Mouse (Mus musculus) adrenal gland, adult (tissue): Measurements from ENCODE around the gene Slc2a9.
A peak's percentile ranks its signal among the peaks of the same experiment; 100 is the strongest.

Source experiments
- DNase-seq, 2 experiments: peaks; one replicate each; pipeline ENCODE4 v3.0.0; 2022 to 2023; ENCODE audit warnings: low spot score in 1 of 2; ENCODE audit not compliant: inconsistent age in 2 of 2

Gene Slc2a9

DNA sequence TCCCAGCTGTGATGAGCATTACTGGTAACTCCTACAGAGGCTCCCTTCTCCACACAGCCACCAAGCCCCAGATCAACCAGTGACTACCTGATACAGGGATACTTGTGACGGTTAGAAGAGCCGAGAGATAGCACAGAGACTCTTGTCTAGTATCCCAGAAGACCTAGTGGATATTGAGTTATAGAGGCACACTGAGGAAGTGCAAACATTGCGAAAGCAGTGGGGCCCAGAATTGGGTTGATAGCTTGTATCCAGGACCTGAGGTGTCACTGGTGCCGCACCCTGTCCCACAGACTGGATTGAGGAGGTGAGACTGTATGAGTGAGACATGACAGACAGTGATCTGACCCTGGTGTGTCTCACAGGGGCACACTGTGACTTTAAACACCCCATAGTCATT lies at the start of gene Slc2a9:
Gene Slc2a9, minus strand, starts transcription at position 152 of the 400 bp plus-strand sequence.
- no peak for DNase-seq

DNA sequence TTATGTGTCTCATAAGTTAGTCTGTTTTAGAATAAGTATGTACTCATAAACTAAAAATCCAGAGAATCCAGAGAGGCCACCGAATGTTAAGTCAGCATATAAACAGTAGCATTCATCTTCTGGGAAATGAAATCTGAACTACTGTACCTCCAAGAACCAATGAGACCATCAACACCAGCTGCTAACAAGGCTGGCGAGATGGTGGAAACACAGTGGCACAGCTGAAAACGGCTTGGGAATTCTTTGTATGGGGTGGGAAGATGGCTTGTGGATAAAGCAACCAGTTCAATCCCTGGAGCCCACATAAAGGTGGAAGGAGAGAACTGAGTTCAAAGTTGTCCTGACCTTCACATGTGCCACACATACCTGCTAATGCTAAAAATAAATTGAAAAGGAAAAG lies 49.7 kb upstream of the Slc2a9 start:
- DNase-seq = no peak

DNA sequence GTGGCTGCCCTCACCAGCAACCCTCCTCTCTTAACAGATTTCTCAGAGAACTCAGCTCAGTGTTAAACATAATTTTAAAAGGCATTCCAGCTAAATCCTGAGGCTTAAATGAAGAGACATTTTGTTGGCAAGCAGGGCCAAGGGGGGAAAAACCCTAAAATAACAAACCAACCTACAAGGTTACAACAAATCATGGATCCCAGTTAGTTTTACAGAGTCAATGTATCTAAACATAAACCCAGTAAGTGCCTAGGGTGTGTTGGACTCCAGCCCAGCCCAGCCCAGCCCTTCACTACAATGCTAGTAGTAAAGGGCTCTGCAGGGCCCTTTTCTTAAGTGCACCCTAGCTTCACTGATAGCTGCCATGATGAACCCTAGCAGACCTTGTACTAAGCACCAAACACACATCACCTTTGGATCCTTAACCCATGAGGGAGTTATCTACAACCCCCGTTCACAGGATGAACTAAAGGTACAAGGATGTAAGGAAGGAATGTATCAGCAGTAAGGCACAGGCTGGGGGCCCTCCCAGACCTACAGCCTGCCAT lies 47.4 kb upstream of the Slc2a9 start:
- DNase-seq = no peak

DNA sequence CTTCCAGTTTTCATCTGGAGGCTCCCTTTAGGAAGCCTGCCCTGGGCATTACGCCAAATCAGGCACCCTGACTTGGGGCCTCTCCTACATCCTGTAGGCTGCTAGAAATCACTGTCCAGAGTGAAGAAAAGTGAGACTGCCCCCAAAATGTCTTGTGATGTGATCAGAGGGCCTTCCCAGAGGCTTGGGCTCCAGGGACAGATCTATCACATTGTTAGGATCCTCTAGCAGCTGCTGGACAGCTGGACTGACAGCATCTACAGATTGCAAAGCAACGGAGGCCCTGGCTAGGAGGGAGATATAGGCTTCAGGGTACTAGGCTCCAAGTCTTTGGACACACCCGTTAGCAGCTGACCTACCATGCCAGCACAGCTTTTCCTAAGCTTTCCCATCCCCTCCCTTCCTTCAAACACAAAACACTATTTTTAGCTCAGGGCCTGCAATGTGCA lies 46.5 kb upstream of the Slc2a9 start:
- DNase-seq = no peak

DNA sequence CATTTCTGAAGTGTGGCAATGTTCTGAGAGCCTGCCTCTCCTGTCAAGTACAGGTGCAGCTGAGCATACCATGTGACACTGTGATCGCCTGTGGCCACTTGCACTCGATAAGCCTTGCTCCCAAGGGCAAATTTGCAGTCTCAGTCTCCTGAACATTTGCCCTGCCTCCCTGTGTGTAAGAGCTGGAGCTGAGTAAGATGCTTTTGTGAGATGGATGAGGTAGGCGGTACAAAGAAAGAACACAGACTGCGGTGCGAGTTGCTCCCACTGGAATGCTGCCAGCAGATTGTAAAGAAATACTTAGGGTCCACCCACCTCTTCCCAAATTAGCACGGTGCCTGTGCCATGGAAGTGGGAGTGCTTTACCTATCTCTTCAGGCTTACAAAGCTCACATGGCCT lies 44.4 kb upstream of the Slc2a9 start:
- DNase-seq = no peak

DNA sequence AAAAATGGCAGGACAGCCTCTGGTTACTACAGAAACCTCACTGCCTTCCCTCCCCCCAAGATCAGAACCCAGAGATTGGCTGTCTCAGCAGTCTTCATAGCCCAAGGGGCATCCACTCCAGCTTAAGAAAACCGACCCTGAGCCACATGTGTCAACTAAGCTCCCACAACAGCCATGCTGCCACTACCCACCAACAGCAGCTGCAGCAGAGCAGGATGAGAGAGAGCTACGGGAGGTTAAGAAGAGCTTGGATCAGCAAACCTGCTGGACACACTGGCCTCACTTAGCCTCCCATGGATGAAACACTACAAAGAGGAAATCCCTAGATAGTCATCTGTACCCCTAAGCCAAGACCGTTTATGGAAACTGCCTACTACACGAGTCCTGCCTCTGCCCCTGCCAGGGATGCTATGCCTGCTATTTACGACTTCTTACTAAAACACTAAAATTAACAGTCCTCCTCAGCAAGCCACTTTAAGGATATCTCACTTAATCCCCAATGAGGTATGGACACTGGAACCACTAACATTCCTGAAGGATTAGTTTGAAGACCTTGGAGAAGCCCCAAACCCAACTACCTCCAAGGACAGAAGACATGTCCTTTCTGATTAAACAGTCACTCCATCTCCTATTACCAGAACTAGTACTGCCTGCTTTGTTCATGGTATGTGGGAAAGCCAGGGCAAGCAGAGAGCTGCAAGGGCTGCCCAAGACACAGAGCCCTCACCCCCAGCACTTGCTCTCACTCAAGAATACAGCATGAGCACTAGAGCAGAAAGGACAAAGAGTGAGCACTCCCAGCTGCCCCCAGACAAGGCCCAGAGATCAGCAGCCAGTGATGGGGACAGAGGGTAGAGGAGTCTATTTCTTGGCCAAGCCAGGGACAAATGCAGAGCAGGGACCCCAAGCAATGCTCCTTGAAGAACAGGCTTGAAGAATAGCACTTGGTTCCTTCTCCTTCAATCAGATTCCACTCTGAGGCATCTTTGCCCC lies 41.8 kb upstream of the Slc2a9 start:
- no peak for DNase-seq

DNA sequence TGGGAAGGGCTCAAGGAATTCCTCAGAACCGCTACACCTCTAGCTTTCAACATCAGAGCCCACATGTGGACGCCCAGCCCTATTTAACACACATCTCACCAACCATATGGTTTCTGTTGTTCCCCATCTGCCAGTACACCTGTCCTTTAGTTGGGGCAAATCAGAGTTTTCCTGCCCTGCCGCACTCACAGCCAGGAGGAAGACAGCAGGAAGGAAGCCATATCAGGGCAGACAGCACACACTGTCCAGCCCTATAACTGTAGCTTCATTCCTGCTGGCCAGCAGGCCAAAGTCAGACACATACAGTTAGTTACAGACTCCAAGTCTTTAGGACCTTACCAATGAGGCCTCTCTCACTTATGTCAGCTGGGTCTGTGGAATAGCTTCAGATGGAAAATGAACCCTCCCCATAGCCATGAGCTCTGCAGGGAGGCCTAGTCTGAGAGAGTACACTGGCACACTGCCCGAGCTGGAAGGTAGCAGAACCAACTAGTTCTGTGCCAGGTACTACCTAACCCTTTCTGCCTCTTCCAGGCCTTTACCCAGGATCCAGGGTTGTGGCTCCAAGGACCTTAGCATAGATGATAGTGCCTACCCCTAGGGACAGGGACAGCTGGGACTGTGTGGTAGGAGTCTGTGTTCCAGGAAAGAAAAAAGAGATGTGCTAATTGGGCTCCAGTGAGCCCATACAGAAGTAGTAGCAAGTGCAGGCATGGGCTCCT lies 40.7 kb upstream of the Slc2a9 start:
- no peak for DNase-seq

DNA sequence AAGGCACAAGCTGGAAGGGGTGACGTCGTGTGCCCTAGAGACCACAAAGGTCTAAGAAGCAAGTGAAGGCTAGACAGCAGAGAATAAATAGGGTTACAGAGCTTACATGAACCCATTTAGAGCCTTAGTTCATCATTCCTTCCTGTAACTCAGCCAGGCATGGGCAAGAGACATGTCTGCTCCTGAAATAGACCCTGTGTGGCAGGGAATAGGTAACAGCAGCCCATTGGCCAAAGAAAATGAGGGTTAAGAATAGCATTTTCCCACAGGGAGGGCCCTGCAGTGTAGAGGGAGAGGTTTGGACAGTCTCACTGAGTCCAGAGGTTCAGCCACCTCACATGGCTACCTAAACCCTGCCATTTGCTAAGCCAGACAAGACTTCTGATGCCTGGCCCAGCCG lies 38.8 kb upstream of the Slc2a9 start:
- no peak for DNase-seq

DNA sequence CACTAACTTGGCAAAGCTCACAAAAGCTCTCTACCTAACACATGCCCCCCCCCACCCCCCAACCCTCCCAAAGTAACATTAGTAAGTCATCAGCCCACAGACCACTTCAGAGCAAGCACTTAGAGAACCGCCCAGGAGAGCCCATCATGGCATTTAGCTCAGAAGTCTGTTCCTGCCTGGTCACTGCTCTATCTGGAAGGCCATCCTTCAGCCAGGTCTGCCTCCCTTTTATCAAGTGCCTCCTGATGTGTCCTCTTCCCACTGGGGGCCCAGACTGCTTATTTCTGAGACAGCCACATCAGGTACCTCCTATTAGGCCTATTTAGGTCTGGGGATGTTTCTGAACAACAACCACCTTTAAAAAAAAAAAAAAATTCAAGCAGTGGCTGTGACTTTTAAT lies 38.0 kb upstream of the Slc2a9 start:
- no peak for DNase-seq

DNA sequence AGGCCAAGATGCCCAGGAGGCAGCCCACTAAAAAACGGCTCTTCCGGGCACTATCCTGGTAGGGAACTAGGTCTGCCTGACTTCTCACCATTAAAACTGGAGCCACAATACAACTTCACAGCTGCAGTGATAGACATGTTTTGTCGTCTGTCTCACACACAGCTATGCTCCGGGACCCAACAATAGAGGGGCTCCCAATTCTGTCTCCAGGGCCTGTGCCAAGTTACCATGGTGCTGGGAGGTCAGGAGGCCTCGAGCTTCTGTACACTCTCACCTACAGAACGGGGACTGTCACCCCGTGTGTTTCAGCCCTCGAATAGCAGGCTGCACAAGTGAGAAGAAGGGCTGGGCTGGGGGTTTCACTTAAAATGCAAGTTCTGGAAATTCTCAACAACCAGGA lies 35.6 kb upstream of the Slc2a9 start:
- no peak for DNase-seq

DNA sequence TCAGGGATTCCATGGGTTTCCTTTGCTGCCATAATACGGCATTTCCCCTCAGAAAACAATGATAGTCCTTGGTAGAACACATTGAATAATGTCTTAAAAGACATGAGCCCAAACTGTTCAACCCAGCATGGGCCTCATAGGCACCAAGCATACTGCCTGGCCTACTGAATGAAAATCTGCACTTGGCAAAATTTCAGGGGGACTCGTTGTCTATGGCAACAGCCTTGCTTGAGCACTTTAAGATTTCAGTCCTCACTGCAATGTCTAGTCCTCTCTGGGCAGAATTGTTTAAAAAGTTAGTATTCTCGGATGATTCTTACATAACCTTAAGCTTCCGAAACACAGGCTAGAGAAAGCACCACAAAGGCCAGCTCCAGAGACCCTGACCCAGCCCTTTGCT lies 34.9 kb upstream of the Slc2a9 start:
- DNase-seq = peak in 1 of 2 experiments; percentile 62

DNA sequence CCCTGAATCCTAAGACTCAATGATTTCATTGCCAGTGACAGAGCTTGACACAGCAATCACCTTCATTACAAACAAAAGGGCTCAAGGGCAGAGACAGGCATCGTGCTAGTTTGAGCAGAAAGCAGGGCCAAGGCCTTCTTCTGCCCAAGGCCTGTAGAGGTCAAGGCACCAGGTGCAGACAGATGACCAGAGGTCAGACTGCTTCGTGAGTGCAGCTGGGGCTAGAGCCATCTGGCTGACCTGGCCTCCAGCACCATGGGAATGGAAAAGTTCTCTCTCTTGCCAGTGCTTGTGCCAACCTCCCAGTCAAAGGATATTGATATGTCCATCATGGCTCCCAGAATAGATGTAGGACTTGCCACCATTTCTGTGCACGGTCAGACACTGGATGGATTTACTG lies 33.9 kb upstream of the Slc2a9 start:
- DNase-seq = peak in 1 of 2 experiments; percentile 55

DNA sequence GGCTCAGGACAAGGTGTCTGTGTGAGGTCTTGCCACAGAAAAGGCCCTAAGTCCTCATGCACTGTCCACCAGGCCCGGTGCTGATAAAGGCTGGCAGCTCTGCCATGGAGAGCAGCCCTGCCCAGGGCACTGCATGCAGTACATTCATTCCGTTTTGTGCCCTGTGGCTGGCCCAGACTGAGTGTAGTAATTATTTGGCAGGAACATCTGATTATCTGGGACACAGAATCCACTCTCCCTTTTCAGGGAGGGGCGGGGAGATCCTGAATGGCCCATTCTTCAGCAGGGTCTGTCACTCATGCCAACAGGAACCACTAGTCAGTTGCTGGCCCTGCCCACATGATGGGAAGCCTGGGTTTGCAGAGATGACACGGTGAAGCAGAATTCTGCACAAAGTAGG lies 29.1 kb upstream of the Slc2a9 start:
- DNase-seq = peak; percentile 21 to 56

DNA sequence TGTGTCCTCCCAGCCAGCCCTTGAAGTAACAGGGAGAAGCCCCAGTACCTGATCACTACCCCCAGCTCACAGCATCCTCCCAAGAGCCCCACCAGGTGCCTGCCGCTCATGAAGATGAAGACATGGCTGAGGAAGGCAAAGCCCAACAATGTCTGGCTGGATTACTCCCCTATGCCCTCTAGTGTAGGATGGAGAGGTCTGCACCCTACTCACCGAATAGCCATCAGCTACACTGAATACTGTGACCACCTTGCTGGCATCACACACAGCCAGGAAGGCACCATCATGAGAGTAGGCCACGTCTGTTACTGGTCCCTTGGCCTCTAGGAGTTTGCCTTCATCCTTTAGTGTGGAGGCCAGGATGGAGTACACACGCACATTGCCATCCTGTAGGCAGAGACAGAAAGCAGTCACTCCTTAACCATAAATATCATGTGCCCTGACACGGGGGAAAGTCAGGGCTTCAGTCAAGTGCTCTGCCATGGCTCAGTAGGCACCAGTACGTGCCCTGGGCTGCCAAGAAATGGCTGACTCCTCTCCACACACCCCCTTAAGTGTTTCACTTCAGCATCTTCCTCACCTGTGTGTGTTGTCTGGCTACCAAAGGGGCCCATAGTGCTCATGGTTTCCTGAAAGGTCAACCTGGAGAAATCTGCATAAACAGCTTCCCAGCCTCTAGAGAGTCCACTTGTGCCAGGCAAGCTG lies 26.9 kb upstream of the Slc2a9 start:
- peak in 1 of 2 experiments; percentile 42 for DNase-seq

DNA sequence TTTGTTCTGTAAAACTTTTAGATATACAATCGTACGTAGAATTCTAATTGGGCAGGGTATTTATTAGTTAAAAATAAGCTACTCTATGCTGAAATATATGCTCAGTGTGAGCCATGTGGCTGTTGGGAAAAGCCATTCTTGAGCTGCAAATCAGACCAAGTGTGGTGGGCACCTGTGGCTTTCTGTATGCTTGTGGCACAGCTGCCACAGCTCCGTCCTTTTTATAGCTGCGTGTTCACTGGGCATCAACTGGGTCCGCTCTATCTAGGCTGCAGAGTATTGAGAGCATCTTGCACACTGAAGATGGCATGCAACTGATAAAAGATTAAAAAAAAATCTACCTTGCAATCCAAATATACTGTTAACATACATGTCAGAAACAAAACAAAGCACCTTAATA lies 20.0 kb upstream of the Slc2a9 start:
- no peak for DNase-seq

DNA sequence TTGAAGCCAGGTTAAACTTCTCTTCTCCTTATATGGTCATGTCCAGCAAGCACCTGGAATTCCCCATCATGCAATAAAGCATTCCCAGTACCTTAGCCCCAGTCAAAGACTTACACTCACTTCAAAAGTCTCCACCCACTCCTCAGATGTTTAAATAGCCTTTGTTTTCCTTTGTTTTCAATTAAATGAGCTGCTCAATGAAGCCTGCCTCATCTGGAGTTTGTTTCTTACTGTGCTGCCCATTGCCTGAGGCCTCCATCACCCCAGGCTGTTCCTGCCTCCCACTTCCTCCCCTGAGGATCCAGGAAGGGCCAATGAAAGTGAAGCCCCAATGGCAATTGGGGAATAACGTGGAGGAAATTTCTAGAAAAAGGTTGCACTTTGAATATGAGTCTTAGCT lies 17.9 kb upstream of the Slc2a9 start:
- no peak for DNase-seq

DNA sequence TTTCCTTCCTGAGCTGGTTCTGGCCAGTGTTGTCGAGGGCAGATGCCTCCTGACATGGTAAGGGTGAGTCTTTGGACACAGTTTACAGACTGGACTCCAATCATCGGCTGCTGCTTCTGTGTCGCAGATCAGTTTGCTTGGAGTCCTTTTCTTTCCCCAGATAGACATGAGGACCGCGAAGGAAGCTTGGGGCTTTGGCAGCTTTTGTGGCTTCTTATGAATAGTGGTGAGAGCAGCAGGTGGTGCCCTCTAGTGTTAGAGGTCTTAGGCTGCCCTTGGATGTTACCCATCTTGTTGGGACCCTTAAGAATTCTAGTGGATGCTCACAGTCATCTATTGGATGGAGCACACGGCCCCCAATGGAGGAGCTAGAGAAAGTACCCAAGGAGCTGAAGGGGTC lies 13.3 kb upstream of the Slc2a9 start:
- peak; percentile 18 to 71 for DNase-seq

DNA sequence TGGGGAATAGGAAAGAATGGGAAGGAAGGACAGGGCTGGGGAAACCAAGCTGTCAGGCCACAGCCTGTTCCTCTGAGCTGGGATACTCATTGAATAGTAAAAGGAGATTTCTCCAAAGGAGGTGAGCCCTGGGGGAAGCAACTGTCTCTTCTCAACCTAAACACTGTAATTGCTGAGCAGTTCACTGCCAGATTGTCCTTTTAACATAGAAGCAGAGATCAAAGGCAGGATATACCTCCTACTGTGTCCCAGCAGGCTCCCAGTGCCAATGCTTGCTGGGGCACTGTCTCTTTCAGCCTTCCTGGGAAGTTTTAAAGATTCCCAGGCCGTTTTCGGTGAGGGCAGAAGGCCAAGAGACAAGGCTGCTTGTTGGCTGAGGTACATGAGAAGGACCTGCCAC lies 10.0 kb upstream of the Slc2a9 start:
- no peak for DNase-seq

DNA sequence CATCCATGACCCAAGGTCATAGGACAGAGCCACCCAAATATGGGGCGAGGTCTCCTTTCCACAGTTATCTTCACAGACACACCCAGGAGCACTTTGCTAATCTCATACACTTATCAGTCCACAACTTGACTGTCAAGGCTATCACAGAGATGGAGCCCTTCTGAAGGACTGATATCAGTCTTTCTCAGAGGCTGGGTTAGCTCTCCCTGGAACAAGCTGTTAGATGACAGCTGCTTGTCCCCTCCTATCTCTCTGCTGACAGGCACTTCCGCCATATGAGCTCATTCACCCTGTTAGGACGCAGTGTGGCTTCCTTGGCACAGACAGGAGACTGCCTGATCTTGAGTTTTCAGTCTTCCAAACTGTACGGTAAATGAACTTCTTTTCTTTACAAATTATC lies 6.6 kb upstream of the Slc2a9 start:
- no peak for DNase-seq

DNA sequence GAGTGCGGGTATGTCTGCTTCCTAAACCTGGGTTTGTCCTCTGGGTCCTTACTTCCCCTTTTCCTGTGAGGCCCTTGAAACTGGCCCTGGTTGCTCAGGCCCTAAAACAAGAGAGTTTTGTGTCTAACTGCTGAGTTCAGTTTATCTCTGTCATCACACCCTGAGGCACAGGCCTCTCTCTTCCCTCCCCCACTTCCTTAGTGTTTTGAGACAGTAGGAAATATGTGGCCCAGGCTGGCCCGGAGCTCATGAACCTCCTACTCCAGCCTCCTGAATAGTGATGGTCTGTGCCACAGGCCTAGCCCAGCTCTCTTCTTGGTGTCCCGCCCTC lies 2.5 kb upstream of the Slc2a9 start:
- no peak for DNase-seq

DNA sequence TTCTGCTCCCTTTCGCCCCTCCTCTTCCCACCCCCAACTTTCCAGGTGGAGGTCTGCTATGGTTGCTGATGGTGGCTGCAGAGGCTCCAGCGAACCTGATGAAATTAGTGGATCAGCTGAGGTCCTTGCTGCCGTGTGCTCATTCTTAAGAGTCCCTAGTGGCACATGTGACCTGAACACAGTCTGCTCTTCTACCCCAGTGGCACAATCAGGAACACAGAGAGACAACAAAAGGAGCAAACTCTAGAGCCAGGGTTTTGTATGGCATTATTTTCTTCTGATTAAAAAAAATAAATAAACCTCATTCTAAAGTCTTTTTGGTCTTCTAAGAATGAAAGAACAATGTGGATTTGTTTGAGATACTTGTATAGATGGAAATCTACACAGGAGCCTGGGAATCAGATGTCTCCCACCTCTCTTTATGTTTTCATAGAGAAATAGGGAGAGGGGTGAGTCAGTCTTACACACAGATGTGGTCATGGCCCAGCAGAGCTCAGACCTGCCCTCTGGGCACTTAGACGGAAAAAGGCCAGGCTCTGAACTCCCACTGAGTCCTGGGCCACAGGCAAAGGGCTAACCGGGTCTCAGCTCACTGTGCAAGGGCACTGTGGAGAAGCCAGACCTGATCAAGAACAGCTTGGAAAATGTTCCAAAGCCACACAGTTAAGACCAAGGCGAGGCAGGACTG lies 1.9 kb upstream of the Slc2a9 start:
- DNase-seq = no peak
